ENCODE assay signal across 28 mouse cellular contexts in the genomic region with DNA sequence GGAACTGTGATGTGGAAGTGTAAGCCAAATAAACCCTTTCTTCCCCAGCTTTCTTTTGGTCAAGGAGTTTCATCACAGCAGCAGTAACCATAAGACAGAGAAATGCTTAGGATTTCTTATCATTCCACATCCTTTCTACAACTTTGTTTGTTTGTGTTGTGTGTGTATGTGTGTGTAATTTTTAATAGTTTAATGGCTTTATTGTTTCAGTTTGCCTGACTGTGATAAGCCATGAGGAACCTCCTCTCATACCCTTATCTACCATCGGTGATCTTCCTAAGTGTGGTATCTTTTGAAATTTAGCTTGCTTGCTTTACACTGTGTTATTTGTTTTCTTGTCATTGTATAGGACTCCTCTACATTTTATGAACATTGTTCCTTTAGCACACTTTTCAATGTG.
"Had no signal": no experiment of that assay in that cellular context is flagged by ENCODE, and none has a peak within 500 bp of the region (broad histone marks: within the 10 kb centered on the region; RNA-seq: fewer than 3 reads in every experiment).

No protein-coding gene starts in this region.

- H3K4me2 ChIP-seq: embryonic facial prominence, embryonic 12.5 days; embryonic facial prominence, embryonic 13.5 days; embryonic facial prominence, embryonic 15.5 days; forebrain, embryonic 12.5 days; forebrain, embryonic 13.5 days; forebrain, embryonic 15.5 days had no signal

- H3K4me1 ChIP-seq: embryonic facial prominence, embryonic 10.5 days; embryonic facial prominence, embryonic 12.5 days; embryonic facial prominence, embryonic 13.5 days; embryonic facial prominence, embryonic 15.5 days; forebrain, embryonic 13.5 days; forebrain, embryonic 15.5 days had no signal

- ATAC-seq: forebrain, embryonic 13.5 days; forebrain, embryonic 14.5 days; forebrain, embryonic 15.5 days; forebrain, embryonic 16.5 days; forebrain, postnatal 0 days had no signal

- DNase-seq: cerebellum, adult 8-10 months; cerebellum, adult 9-10 months; cerebellum, adult 9-11 months; cerebellum, postnatal 10 days; cerebellum, postnatal 14 days; cerebellum, postnatal 25 days; cerebellum, postnatal 36 days; embryo, embryonic 11 days; forebrain, postnatal 0 days; gastrocnemius, adult 2 months; gastrocnemius, postnatal 10 days; gastrocnemius, postnatal 14 days; gastrocnemius, postnatal 25 days; gastrocnemius, postnatal 36 days; heart, adult 11 months; heart, adult 18-20 months; heart, adult 2 months had no signal

- H3K4me3 ChIP-seq: embryonic facial prominence, embryonic 10.5 days; embryonic facial prominence, embryonic 12.5 days; embryonic facial prominence, embryonic 13.5 days; embryonic facial prominence, embryonic 15.5 days; erythroblast, embryonic 14.5 days; forebrain, embryonic 10.5 days; forebrain, embryonic 12.5 days; forebrain, embryonic 13.5 days; forebrain, embryonic 15.5 days; gastrocnemius, adult 2 months; heart, adult 2 months had no signal

- H3K27ac ChIP-seq: embryonic facial prominence, embryonic 10.5 days; embryonic facial prominence, embryonic 12.5 days; embryonic facial prominence, embryonic 13.5 days; embryonic facial prominence, embryonic 15.5 days; forebrain, embryonic 10.5 days; forebrain, embryonic 12.5 days; forebrain, embryonic 13.5 days; forebrain, embryonic 15.5 days; gastrocnemius, adult 2 months; heart, adult 2 months had no signal

- H3K9me3 ChIP-seq: embryonic facial prominence, embryonic 10.5 days; embryonic facial prominence, embryonic 12.5 days; embryonic facial prominence, embryonic 13.5 days; embryonic facial prominence, embryonic 15.5 days; forebrain, embryonic 10.5 days; forebrain, embryonic 12.5 days; forebrain, embryonic 13.5 days; forebrain, embryonic 15.5 days had no signal

- H3K27me3 ChIP-seq: embryonic facial prominence, embryonic 12.5 days; embryonic facial prominence, embryonic 13.5 days; embryonic facial prominence, embryonic 15.5 days; forebrain, embryonic 12.5 days; forebrain, embryonic 13.5 days; forebrain, embryonic 15.5 days had no signal

- H3K36me3 ChIP-seq: embryonic facial prominence, embryonic 10.5 days; embryonic facial prominence, embryonic 12.5 days; embryonic facial prominence, embryonic 13.5 days; embryonic facial prominence, embryonic 15.5 days; forebrain, embryonic 10.5 days; forebrain, embryonic 12.5 days; forebrain, embryonic 15.5 days had no signal

- H3K9ac ChIP-seq: embryonic facial prominence, embryonic 12.5 days; embryonic facial prominence, embryonic 13.5 days; embryonic facial prominence, embryonic 15.5 days; forebrain, embryonic 12.5 days; forebrain, embryonic 13.5 days; forebrain, embryonic 15.5 days; forebrain, postnatal 0 days had no signal
